Mouse (Mus musculus): Measurements from ENCODE around the gene Zfp963. TPM values are rescaled to one million over a fixed set of nuclear protein-coding genes. Genes with fewer than 3 reads are reported as not detected.

Zfp963 gene
- polyA plus RNA-seq, 1 experiment = 6.5 TPM

DNA sequence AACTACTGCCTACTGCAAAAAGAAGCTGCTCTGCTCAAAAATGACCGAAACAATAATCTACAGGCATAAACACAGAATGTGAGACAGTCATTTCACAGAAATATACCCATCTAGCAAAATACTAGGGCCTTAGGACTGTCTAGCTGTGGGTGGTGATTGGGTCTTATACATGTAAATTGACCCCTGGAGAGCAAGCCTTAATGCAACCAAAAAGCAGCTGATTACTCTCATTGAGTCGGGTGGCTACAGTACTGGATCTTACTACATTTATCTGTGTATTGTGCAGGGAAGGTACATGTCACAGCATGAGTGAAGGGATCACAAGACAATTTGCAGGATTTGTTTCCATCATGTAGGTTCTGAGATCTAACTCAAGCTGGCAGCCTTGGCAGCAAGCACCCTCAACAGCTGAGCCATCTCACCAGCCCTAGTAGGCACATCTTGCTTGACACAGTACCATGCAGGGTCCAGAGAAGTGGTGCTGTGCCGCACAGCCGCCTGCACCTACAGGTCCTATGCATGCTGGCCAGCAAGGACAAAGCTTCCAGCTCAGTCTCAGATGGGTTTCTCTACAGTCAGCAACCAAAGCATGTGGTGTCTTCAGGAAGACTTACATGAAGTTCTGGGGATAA is 12.2 kb upstream of the Zfp963 start:
- H3K4me1 ChIP-seq (ENCODE audit: control insufficient read depth, insufficient read depth, low read length) = no peaks in the 10 kb centered on the region
- H3K36me3 ChIP-seq (ENCODE audit: control insufficient read depth, insufficient read depth, low read length, poor library complexity, severe bottlenecking) = peaks cover 46% of the 10 kb centered on the region
- peaks cover 5% of the 10 kb centered on the region; the same call in 1 of the 2 replicates for H3K9me3 ChIP-seq (replicated peaks; ENCODE audit: control insufficient read depth, insufficient read depth, low read length, poor library complexity, severe bottlenecking)
- H3K4me3 ChIP-seq (ENCODE audit: low read depth, low read length) = no peak overlapping the region
- no peak overlapping the region for H3K9ac ChIP-seq (ENCODE audit: low read depth, poor library complexity, severe bottlenecking)
- no peak overlapping the region for H3K27ac ChIP-seq (ENCODE audit: insufficient read depth, low read length)
- no peaks in the 10 kb centered on the region for H3K27me3 ChIP-seq (ENCODE audit: control insufficient read depth, insufficient read depth, low read length, poor library complexity, severe bottlenecking)
- TF ChIP-seq EP300 (IDR thresholded peaks at IDR 0.05; ENCODE audit: insufficient read depth, low read depth, low read length) (no peak), CTCF (IDR thresholded peaks at IDR 0.05; ENCODE audit: low read depth, low read length) (no peak), POLR2A (IDR thresholded peaks at IDR 0.05; ENCODE audit: insufficient read depth, low read length) (no peak)

DNA sequence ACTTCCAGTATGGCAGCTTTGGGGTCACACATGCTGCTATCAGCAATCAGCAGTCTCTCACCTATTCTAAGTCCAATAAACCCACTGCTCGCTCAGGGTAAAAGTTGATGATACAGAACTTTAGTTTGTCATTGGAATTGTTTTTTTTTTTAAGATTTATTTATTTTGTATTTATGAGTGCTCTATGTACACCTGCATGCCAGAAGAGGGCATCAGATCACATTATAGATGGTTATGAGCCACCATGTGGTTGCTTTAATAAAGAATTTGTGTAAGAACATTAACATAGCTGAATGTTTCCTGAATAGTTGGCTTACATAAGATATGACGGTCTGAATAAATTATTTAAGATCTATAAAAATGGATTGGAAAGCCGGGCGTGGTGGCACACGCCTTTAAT is 8.5 kb upstream of the Zfp963 start:
- TF ChIP-seq CTCF (IDR thresholded peaks at IDR 0.05; ENCODE audit: low read depth, low read length) = no peak
- no peak for TF ChIP-seq EP300 (IDR thresholded peaks at IDR 0.05; ENCODE audit: insufficient read depth, low read depth, low read length)
- no peak for TF ChIP-seq POLR2A (IDR thresholded peaks at IDR 0.05; ENCODE audit: insufficient read depth, low read length)
- H3K36me3 ChIP-seq (ENCODE audit: control insufficient read depth, insufficient read depth, low read length, poor library complexity, severe bottlenecking) = peaks cover 20% of the 10 kb centered on the region
- no peaks in the 10 kb centered on the region for H3K4me1 ChIP-seq (ENCODE audit: control insufficient read depth, insufficient read depth, low read length)

DNA sequence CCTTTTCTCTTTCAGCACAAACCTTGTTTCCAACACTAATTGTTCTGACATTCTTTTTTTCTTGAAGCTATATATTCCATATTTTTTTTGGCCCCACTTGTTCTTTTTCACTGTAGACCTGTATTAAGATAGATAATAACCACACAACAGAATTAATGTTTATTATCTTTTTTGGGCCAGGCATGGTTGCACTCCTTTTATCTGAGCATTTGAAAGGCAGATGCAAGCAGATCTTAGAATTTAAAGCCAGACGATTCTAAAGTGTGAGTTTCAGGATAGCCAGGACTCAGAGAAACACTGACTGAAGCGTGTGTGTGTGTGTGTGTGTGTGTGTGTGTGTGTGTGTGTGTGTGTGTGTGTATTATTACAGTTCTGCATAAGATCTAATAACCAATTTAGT is 2.7 kb upstream of the Zfp963 start:
- H3K27me3 ChIP-seq (ENCODE audit: control insufficient read depth, insufficient read depth, low read length, poor library complexity, severe bottlenecking) = no peaks in the 10 kb centered on the region
- TF ChIP-seq EP300 (IDR thresholded peaks at IDR 0.05; ENCODE audit: insufficient read depth, low read depth, low read length) (no peak), POLR2A (IDR thresholded peaks at IDR 0.05; ENCODE audit: insufficient read depth, low read length) (no peak), CTCF (IDR thresholded peaks at IDR 0.05; ENCODE audit: low read depth, low read length) (no peak)
- H3K4me1 ChIP-seq (ENCODE audit: control insufficient read depth, insufficient read depth, low read length) = no peaks in the 10 kb centered on the region
- H3K36me3 ChIP-seq (ENCODE audit: control insufficient read depth, insufficient read depth, low read length, poor library complexity, severe bottlenecking) = peaks cover 4% of the 10 kb centered on the region
- H3K27ac ChIP-seq (ENCODE audit: insufficient read depth, low read length) = no peak overlapping the region
- no peak overlapping the region for H3K4me3 ChIP-seq (ENCODE audit: low read depth, low read length)
- H3K9ac ChIP-seq (ENCODE audit: low read depth, poor library complexity, severe bottlenecking) = no peak overlapping the region
- no peaks in the 10 kb centered on the region for H3K9me3 ChIP-seq (replicated peaks; ENCODE audit: control insufficient read depth, insufficient read depth, low read length, poor library complexity, severe bottlenecking)

More for the DNA sequence above, 8.5 kb upstream of the Zfp963 start:
- Histone ChIP-seq H3K27ac (ENCODE audit: insufficient read depth, low read length) (no peak overlapping the region), H3K9ac (ENCODE audit: low read depth, poor library complexity, severe bottlenecking) (no peak overlapping the region), H3K27me3 (ENCODE audit: control insufficient read depth, insufficient read depth, low read length, poor library complexity, severe bottlenecking) (no peaks in the 10 kb centered on the region), H3K9me3 (replicated peaks; ENCODE audit: control insufficient read depth, insufficient read depth, low read length, poor library complexity, severe bottlenecking) (no peaks in the 10 kb centered on the region), H3K4me3 (ENCODE audit: low read depth, low read length) (no peak overlapping the region)

DNA sequence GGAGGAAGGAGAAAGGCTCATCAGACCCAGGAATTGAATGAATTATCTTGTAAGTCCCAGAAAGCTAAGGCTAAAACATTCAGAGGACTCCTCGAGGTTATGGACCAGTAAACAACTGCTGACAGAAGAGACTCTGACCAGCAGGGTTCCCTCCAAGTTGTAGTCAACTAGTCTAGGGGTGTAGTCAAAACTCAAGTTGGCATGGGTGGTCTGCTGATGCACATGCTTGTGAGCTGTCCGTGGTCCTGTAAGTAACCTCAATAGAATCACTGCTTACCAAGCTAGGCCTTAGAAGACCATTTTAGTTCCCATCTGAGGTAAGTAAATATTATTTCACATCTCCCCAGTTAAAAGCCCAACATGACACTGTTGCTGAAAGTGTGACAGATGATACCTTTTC is 8.5 kb downstream of the Zfp963 start:
- H3K9ac ChIP-seq (ENCODE audit: low read depth, poor library complexity, severe bottlenecking) = no peak overlapping the region
- H3K27ac ChIP-seq (ENCODE audit: insufficient read depth, low read length) = no peak overlapping the region
- H3K27me3 ChIP-seq (ENCODE audit: control insufficient read depth, insufficient read depth, low read length, poor library complexity, severe bottlenecking) = no peaks in the 10 kb centered on the region
- TF ChIP-seq CTCF (IDR thresholded peaks at IDR 0.05; ENCODE audit: low read depth, low read length) (no peak), POLR2A (IDR thresholded peaks at IDR 0.05; ENCODE audit: insufficient read depth, low read length) (no peak), EP300 (IDR thresholded peaks at IDR 0.05; ENCODE audit: insufficient read depth, low read depth, low read length) (no peak)
- no peaks in the 10 kb centered on the region for H3K4me1 ChIP-seq (ENCODE audit: control insufficient read depth, insufficient read depth, low read length)
- H3K4me3 ChIP-seq (ENCODE audit: low read depth, low read length) = no peak overlapping the region
- H3K9me3 ChIP-seq (replicated peaks; ENCODE audit: control insufficient read depth, insufficient read depth, low read length, poor library complexity, severe bottlenecking) = no peaks in the 10 kb centered on the region
- H3K36me3 ChIP-seq (ENCODE audit: control insufficient read depth, insufficient read depth, low read length, poor library complexity, severe bottlenecking) = peaks cover 2% of the 10 kb centered on the region; the same call in 1 of the 2 replicates

DNA sequence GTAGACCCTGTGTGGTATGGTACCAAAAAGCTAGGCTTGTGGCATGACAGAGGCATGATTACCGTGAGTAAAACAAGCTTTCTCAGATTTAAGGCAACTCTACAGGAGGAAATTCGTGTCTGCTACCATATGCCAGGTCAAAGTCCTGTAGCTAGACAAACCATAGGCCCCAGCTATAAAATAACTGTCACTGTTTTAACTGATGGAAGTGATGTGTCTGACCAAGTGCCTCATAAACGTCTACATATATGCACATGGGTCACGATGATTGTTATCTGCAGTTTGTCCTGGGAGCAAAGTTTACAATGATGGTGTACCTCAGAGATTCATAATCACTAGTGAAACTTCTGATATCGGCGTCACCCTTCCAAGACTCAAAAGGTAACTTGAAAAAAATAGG is 9.0 kb downstream of the Zfp963 start:
- Histone ChIP-seq H3K4me1 (ENCODE audit: control insufficient read depth, insufficient read depth, low read length) (no peaks in the 10 kb centered on the region), H3K9ac (ENCODE audit: low read depth, poor library complexity, severe bottlenecking) (no peak overlapping the region), H3K4me3 (ENCODE audit: low read depth, low read length) (no peak overlapping the region), H3K9me3 (replicated peaks; ENCODE audit: control insufficient read depth, insufficient read depth, low read length, poor library complexity, severe bottlenecking) (no peaks in the 10 kb centered on the region), H3K36me3 (ENCODE audit: control insufficient read depth, insufficient read depth, low read length, poor library complexity, severe bottlenecking) (peaks cover 2% of the 10 kb centered on the region; the same call in 1 of the 2 replicates), H3K27me3 (ENCODE audit: control insufficient read depth, insufficient read depth, low read length, poor library complexity, severe bottlenecking) (no peaks in the 10 kb centered on the region), H3K27ac (ENCODE audit: insufficient read depth, low read length) (no peak overlapping the region)
- TF ChIP-seq EP300 (IDR thresholded peaks at IDR 0.05; ENCODE audit: insufficient read depth, low read depth, low read length) (no peak), CTCF (IDR thresholded peaks at IDR 0.05; ENCODE audit: low read depth, low read length) (no peak), POLR2A (IDR thresholded peaks at IDR 0.05; ENCODE audit: insufficient read depth, low read length) (no peak)

DNA sequence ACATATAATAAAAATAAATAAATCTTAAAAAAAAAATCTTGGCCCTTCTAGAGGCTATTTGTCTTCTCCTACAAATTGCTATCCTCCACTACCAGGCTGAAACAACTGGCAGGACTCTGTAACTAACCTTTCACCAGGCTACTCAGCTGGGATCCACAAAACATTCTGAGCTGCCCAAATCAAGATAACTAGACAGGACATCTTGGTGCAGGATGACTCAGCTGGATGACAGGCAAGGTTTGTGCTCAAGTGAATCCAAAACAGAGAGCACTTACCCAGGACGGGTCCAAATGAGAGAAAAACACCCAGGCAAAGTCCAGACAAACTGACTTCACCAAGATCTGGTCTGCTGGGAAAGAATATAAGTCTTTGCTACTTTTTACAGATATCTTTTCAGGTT is 14.3 kb downstream of the Zfp963 start:
- no peak overlapping the region for H3K27ac ChIP-seq (ENCODE audit: insufficient read depth, low read length)
- TF ChIP-seq CTCF (IDR thresholded peaks at IDR 0.05; ENCODE audit: low read depth, low read length) (no peak), POLR2A (IDR thresholded peaks at IDR 0.05; ENCODE audit: insufficient read depth, low read length) (no peak), EP300 (IDR thresholded peaks at IDR 0.05; ENCODE audit: insufficient read depth, low read depth, low read length) (no peak)
- H3K36me3 ChIP-seq (ENCODE audit: control insufficient read depth, insufficient read depth, low read length, poor library complexity, severe bottlenecking) = no peaks in the 10 kb centered on the region
- H3K27me3 ChIP-seq (ENCODE audit: control insufficient read depth, insufficient read depth, low read length, poor library complexity, severe bottlenecking) = no peaks in the 10 kb centered on the region
- no peaks in the 10 kb centered on the region for H3K9me3 ChIP-seq (replicated peaks; ENCODE audit: control insufficient read depth, insufficient read depth, low read length, poor library complexity, severe bottlenecking)
- H3K4me1 ChIP-seq (ENCODE audit: control insufficient read depth, insufficient read depth, low read length) = no peaks in the 10 kb centered on the region
- H3K4me3 ChIP-seq (ENCODE audit: low read depth, low read length) = no peak overlapping the region
- no peak overlapping the region for H3K9ac ChIP-seq (ENCODE audit: low read depth, poor library complexity, severe bottlenecking)
